Mouse (Mus musculus): ENCODE data around the gene Cd2bp2.
A peak's percentile ranks its signal among the peaks of the same experiment; 100 is the strongest.
"Not testable (repeated sequence)": the region's sequence is repeated elsewhere in the genome, so short reads cannot be mapped to it uniquely, and the experiment has no call there.

Gene Cd2bp2

GRCm38 (mm10) chr7:127190672-127191071 is 5.2 kb downstream of the Cd2bp2 start:
- DNase-seq (ENCODE audit: low spot score): no peak

DNA sequence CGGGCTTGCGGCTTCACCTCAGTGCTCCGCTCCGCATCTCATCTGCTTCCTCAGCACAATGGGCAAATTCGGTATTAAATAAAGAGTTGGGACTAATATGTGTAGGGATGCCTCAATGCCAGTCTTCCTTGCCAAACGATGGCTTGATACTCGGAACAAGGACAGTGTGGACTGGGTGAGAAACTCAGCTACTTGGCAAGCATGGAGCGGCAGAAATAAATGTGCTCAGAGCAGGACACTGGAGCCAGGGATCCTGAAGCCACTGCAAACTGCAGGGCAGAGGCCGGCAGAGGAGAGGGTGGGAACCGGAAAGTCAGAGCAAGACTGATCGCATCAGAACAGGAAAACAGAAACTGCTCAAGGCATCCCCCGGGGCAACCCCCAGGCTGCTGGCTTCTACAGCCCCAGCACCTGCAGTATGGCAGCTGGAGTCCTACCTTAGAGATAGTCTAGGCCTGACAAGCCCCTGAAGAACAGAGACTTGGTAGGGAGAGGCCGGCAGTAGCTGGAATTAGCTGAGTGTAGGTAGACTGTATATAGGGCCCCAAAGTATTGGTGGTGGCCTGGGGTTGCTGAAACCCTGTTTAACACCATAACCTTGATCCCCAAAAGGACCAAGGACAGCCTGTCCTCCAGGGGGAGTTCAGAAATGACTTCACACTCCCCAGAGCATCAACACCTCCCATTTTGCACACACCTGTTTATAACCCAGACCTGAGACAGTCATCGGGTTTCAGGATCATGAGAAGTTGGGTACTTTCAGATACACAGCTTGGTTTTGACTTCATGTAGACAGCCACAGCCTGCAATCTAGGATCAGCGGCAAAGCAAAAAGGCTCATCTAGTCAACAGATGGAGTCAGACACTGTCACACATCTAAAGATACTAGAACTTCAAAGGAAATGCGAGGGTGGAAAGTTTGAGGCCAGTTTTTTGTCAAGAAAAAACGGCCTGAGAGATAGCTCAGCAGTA is 7.3 kb downstream of the Cd2bp2 start:
- DNase-seq (ENCODE audit: low spot score): no peak

GRCm38 (mm10) chr7:127187351-127187750 is 8.5 kb downstream of the Cd2bp2 start:
- no peak for DNase-seq (ENCODE audit: low spot score)

DNA sequence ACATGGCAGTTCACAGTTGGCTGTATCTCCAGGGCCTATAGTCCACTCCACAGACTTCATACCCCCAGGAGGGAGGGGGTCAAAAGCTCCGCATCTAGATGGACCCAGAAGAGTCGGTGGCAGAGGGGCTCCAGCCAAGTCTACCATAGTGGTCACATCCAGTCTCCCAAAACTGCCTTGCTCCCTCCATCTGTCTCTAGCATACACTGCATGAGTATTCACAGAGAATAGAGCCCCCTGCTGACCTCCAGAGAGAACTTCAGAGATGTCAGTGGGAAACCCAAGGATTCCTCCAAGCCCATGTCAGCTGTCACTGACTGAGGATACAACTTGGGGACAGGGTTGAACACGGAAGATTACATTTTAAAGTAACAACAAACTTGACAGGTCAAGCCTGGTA is 10.2 kb downstream of the Cd2bp2 start:
- peak; percentile 40 for DNase-seq (ENCODE audit: low spot score)

DNA sequence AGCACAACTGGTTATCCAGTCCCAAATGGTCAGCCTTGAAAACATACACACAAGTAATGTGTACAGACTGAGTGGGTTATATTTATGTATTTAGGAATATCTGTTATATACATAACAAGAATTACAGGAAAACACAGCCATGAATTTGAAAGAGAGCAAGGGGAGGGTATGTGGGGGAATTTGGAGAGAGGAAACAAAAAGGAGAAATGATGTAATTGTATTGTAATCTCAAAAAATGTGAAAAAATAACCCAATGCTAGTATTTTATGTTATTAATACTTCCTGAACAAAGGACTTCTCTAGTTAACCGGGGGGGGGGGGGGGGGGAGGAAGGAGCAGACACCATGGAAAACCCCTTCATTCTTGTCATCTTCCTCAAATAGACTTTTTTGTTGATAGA is 11.1 kb downstream of the Cd2bp2 start:
- DNase-seq (ENCODE audit: low spot score): no peak

- peak; percentile 50 for DNase-seq (ENCODE audit: low spot score)
Observed at GRCm38 (mm10) chr7:127183828-127184227, 12.0 kb downstream of the Cd2bp2 start.

GRCm38 (mm10) chr7:127183345-127183744 is 12.5 kb downstream of the Cd2bp2 start:
- peak; percentile 56 for DNase-seq (ENCODE audit: low spot score)

- not testable (repeated sequence) for DNase-seq (ENCODE audit: low spot score)
Observed at GRCm38 (mm10) chr7:127181724-127182123, 14.1 kb downstream of the Cd2bp2 start.

GRCm38 (mm10) chr7:127180783-127181182 is 15.1 kb downstream of the Cd2bp2 start:
- DNase-seq (ENCODE audit: low spot score): no peak

DNA sequence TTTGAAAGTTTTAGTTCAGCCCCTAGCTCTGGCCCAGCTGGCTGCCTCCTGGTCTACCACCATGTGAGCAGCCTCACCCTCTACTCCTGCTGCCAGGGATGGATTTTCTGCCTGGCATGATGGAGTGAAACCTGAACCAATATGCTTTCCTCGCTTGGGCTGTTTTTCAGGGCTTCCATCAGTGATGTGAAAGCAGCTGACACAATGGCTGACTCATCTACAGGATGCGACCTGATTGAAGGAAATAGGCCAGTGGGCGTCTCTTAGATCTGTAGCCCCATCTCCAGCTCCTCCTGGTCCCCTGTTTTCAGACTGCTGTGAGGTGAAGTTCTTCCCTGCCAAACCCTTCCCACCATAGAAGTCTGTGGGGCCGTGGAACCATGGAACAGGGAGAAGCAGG is 18.9 kb downstream of the Cd2bp2 start:
- no peak for DNase-seq (ENCODE audit: low spot score)

DNA sequence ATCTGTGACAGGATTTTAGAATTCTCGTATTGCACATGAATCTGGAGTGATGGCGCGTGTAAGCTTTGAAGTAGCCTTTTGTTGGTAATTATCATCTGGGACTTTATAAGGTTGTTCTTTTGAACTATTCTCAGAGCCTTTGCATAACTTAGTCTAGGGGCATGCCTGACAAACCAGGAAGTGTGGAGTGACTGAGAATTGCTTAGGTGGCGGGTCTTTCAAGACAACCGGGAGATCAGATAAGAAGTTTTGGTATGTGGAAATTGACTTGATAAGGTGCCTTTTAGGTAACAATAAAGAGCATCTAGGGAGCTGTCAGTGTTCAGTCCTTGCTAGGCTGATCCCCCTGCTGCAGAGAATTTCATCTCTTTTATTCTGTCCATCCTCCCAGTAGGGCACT is 29.3 kb downstream of the Cd2bp2 start:
- DNase-seq (ENCODE audit: low spot score): no peak

- DNase-seq (ENCODE audit: low spot score): no peak
Observed at GRCm38 (mm10) chr7:127165607-127166493, 30.0 kb downstream of the Cd2bp2 start.

- no peak for DNase-seq (ENCODE audit: low spot score)
Observed at GRCm38 (mm10) chr7:127164002-127164401, 31.8 kb downstream of the Cd2bp2 start.

- DNase-seq (ENCODE audit: low spot score): no peak
Observed at GRCm38 (mm10) chr7:127162546-127162945, 33.3 kb downstream of the Cd2bp2 start.

GRCm38 (mm10) chr7:127157548-127157947 is 38.3 kb downstream of the Cd2bp2 start:
- no peak for DNase-seq (ENCODE audit: low spot score)

DNA sequence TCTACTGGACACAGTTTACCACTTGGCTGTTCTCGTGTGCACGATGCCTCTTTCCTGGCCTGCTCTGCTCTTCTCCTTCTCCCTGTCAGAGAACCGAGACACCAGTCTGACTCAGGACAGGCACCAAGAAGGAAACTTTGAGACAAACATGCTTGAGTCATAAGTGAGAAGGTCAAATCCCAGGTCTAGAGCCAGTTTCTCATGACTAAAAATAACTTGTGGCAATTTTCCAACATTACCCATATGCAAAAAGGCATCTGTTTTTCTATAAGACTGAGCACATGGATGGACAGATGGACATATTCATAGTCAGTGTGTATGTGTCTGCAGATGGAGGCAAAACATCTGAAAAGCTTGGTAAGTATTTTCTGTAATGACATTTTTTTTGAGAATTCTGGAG is 42.4 kb downstream of the Cd2bp2 start:
- no peak for DNase-seq (ENCODE audit: low spot score)

DNA sequence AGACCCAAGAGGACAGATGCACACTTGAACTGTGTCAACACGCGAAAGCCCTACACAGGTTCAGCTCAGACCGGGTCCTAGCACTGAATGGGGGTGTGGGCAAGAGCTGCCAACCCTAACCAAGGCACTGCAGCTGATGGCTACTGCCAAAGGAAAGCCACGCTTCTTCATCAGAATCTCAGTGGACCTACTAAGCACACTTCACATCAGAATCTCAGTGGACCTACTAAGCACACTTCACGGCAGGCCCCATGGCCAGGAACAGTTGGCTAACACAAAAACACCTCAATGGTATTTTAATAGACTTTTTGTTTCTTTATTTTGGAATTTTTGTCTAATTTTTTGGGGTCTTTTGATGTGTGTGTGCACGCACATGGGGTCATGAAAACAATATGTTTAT is 43.4 kb downstream of the Cd2bp2 start:
- no peak for DNase-seq (ENCODE audit: low spot score)

GRCm38 (mm10) chr7:127147901-127148300 is 47.9 kb downstream of the Cd2bp2 start:
- no peak for DNase-seq (ENCODE audit: low spot score)

DNA sequence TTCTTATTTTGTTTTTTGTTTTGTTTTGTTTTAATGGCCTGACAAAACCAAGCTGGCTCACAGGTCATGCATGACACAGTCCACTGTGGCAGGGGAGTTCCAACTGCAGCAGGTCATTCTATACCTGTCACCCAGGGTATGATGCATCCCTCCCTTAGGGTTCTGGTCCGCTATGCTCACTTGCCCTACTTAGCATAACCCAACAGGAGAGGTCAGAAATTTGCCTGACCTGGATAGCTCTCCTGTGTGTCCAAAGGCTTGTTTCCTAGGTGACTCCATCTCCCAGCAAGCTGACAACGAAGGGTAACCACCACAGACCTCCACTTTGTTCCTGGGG is 49.6 kb downstream of the Cd2bp2 start:
- no peak for DNase-seq (ENCODE audit: low spot score)

GRCm38 (mm10) chr7:127145387-127146266 is 50.2 kb downstream of the Cd2bp2 start:
- no peak for DNase-seq (ENCODE audit: low spot score)

- no peak for DNase-seq (ENCODE audit: low spot score)
Observed at GRCm38 (mm10) chr7:127144412-127144811, 51.4 kb downstream of the Cd2bp2 start.

GRCm38 (mm10) chr7:127142666-127143065 is 53.2 kb downstream of the Cd2bp2 start:
- DNase-seq (ENCODE audit: low spot score): no peak

All from c-Kit-positive CD71-positive TER-119-positive erythroid progenitor cells, embryonic 14.5 days (primary cell).